Mouse (Mus musculus) lung, postnatal 14 days (tissue): ENCODE data around the gene Slc28a2.
"Not testable (repeated sequence)": the region's sequence is repeated elsewhere in the genome, so short reads cannot be mapped to it uniquely, and the experiment has no call there.

ENCODE experiments used
- DNase-seq: peaks from one replicate; pipeline ENCODE4 v3.0.0; 2021

The Slc28a2 gene

DNA sequence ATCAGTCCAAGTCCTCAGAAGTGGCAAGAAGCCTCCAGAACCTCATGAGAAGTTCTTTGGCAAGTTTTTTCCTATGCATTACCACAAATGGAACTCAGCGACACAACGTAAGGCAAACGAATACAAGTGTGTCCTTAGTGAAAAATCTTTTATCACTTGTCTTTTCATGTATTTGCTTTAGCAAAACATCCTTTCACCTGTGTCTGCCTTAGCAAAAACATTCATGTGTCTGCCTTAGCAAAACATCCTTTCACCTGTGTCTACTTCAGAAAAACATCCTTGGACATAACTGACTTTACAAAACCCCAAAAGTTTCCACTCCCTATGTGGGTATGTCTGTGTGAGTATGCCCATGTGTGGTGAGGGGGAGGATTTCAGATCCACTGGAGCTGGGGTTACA, 42.9 kb downstream of the Slc28a2 start:
- DNase-seq, result no peak

DNA sequence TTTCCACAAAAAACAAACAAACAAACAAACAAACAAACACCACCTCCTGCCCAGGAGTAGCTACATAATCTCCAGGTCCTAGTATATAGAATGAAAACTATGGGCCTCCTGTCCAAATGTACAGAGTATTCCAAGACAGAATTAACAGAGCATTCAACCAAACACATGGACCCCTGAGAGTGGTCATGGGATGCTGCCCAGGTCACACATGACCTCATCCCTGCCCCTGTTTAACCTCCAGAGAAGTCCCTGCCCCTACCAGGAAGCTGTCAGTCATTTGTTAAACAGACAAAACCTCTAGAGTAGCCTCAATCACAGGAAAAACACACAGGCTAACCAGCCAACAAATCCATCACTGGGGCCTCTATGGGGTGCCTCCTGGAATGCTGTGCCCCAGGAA, 50.3 kb downstream of the Slc28a2 start:
- no peak for DNase-seq

DNA sequence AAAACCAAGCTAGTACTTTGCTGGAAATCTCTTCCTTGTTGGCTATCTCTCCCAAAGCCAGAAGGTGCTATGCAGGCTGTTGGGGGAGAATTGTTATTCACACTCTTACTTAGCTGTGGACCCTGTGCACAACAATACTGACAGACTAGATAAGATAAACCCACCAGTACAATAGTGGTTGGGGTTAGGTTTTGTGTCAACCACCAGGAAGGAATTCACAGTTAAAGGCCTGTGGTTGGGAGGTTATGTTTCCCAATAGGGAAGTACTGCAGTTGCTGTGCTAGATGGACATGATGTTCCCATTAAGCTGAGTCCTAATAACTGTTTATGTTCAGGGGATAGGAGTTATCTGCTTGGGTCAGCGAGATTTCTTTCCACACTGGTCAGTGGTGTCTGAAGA, 57.5 kb downstream of the Slc28a2 start:
- DNase-seq, result not testable (repeated sequence)

- DNase-seq, result no peak
Observed at GRCm38 (mm10) chr2:122484641-122485040, 58.4 kb downstream of the Slc28a2 start, which contains the start of gene Gm14085. TSS of gene Gm14085 (plus strand) at chr2:122484941.

GRCm38 (mm10) chr2:122485654-122486053, 59.4 kb downstream of the Slc28a2 start:
- not testable (repeated sequence) for DNase-seq

- DNase-seq, result not testable (repeated sequence)
Observed at GRCm38 (mm10) chr2:122486122-122486521, 59.8 kb downstream of the Slc28a2 start.

GRCm38 (mm10) chr2:122486674-122487073, 60.4 kb downstream of the Slc28a2 start:
- no peak for DNase-seq
